Mouse (Mus musculus) liver, embryonic 14.5 days (tissue): ENCODE results near the gene Pde8b. TPM values are rescaled to one million over a fixed set of nuclear protein-coding genes. Genes with fewer than 3 reads are reported as not detected.

Experiments
- ATAC-seq: fragments of 200-750 bp; cut with Nextera tagmentation; 2 replicates; pipeline ENCODE4 v1.8.0; 2017; ENCODE audit warnings: moderate number of reproducible peaks, mild to moderate bottlenecking, moderate library complexity; ENCODE audit not compliant: insufficient read depth
- DNase-seq, 3 experiments: peaks; one replicate each; pipeline ENCODE4 v3.0.0-alpha.2; 2012 to 2013; ENCODE audit warnings: low read depth in 3 of 3, low spot score in 3 of 3
- H3K27ac ChIP-seq: fragments of 300-500 bp; sonication (generic); 2 replicates; pipeline ENCODE4 v1.5.1; 2014; ENCODE audit warnings: moderate library complexity, mild to moderate bottlenecking, control low read depth, inconsistent platforms
- H3K27me3 ChIP-seq: fragments of 300-500 bp; sonication (generic); 2 replicates; pipeline ENCODE4 v1.6.1; 2014; ENCODE audit warnings: mild to moderate bottlenecking, low read length, moderate library complexity; ENCODE audit not compliant: control insufficient read depth, insufficient read depth
- H3K36me3 ChIP-seq: fragments of 300-500 bp; sonication (generic); replicated peaks from 2 replicates; pipeline ENCODE4 v1.6.1; 2014; ENCODE audit warnings: low read depth; ENCODE audit not compliant: control insufficient read depth, insufficient read depth
- H3K4me1 ChIP-seq, 2 experiments: fragments of 200-500 bp in 1 of 2; fragments of 300-500 bp in 1 of 2; sonication (generic) in 1 of 2; replicated peaks; 2 replicates each; pipeline ENCODE4 v1.6.1; 2012 to 2014; ENCODE audit warnings: antibody characterized with exemption in 1 of 2, inconsistent platforms in 1 of 2, low read length in 1 of 2; ENCODE audit not compliant: control insufficient read depth in 2 of 2, insufficient read depth in 2 of 2
- H3K4me2 ChIP-seq: fragments of 300-500 bp; sonication (generic); 2 replicates; pipeline ENCODE4 v1.6.1; 2014; ENCODE audit warnings: low read depth, mild to moderate bottlenecking, control low read depth, moderate library complexity
- H3K4me3 ChIP-seq, 2 experiments: fragments of 200-500 bp in 1 of 2; fragments of 300-500 bp in 1 of 2; sonication (generic) in 1 of 2; 2 replicates each; pipeline ENCODE4 v1.5.1; 2012 to 2014; ENCODE audit warnings: low read depth in 2 of 2, low read length in 2 of 2, mild to moderate bottlenecking in 2 of 2, control low read depth in 1 of 2, inconsistent platforms in 1 of 2, moderate library complexity in 1 of 2; ENCODE audit not compliant: insufficient read depth in 1 of 2
- H3K9ac ChIP-seq: fragments of 300-500 bp; sonication (generic); replicated peaks from 2 replicates; pipeline ENCODE4 v1.6.1; 2014; ENCODE audit warnings: mild to moderate bottlenecking, control low read depth, moderate library complexity
- H3K9me3 ChIP-seq: fragments of 300-500 bp; sonication (generic); 2 replicates; pipeline ENCODE4 v1.6.1; 2016; ENCODE audit warnings: low read length, mixed read lengths; ENCODE audit not compliant: control insufficient read depth
- CTCF ChIP-seq: IDR thresholded peaks from 2 replicates; pipeline ENCODE4 v1.5.1; 2016; ENCODE audit warnings: antibody characterized with exemption, low read depth, control low read depth
- EP300 ChIP-seq: IDR thresholded peaks from 2 replicates; pipeline ENCODE4 v1.6.1; 2016; ENCODE audit warnings: antibody characterized with exemption, low read depth
- WGBS: fragments of 180-500 bp; shearing (Covaris S2); extraction: QIAGEN DNeasy Blood & Tissue Kit; methylation state at CpG from one replicate; pipeline ENCODE4 v1.1.7; 2014; ENCODE audit not compliant: insufficient replicate concordance; 5-methylcytosine and 5-hydroxymethylcytosine counted together
- polyA plus RNA-seq, 2 experiments: library from polyadenylated mRNA; depleted of rRNA in 1 of 2; stranded (reverse) in 1 of 2; unstranded in 1 of 2; fragments of >200 nt; fragmentation: Nextera tagmentation in 1 of 2; extraction: Ambion mirVana in 1 of 2; gene quantifications; 2 replicates each; pipeline versions ENCODE4 v1.2.1 to v1.2.3; 2012 to 2014

The Pde8b gene
- polyA plus RNA-seq, 2 experiments = 0.37 to 0.40 TPM

DNA sequence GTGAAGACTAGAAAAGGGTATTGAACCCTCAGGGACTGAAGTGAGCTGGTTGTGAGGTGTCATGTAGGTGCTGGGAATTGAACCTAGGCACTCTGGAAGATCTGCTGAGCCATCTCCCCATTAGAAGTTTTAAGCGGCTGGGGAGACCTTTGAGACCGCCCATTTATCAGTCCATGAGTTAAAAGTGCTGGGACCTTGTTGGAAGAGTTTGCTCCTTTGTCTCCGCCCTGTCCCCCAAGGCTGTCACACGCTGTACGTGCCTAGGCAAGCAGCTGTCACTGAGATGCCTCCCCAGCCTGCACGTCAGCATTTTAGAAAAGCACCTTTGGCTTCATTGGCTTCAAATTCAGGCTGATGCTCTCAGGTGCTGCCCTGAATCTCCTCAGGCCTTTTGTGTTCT is 229.9 kb downstream of the Pde8b start:
- ATAC-seq = no peak
- no peak for TF ChIP-seq EP300
- no peak for TF ChIP-seq CTCF
- Histone ChIP-seq H3K4me2 (no peak overlapping the region), H3K4me1 (no peaks in the 10 kb centered on the region), H3K4me3 (no peak overlapping the region), H3K9me3 (no peaks in the 10 kb centered on the region), H3K27ac (no peak overlapping the region), H3K9ac (no peak overlapping the region), H3K27me3 (no peaks in the 10 kb centered on the region), H3K36me3 (no peaks in the 10 kb centered on the region)
- 73% methylated on average over 6 of the region's 6 CpGs for WGBS
- no peak for DNase-seq

DNA sequence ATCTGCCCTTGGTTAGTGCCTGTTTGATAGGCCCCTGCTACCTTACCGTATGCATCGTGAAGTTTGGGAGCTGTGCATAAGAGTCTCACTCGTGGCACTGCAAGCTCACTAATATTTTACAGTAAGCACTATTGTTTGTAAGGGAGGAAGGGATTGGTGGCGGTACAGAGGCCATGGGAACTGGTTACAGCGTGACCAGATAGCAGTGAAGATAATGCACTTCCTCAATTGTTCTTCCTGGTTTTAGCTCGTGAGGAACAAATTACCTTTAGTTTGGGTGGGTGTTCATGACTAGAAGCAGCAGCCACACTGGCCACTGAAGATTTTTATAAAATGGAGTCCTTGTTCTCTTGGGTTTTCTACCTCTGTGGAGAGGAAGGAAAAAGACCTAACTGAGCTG is 230.8 kb downstream of the Pde8b start:
- ATAC-seq (no peak), DNase-seq (no peak)
- no peak overlapping the region for H3K9ac ChIP-seq
- no peaks in the 10 kb centered on the region for H3K9me3 ChIP-seq
- H3K27me3 ChIP-seq = no peaks in the 10 kb centered on the region
- no peaks in the 10 kb centered on the region for H3K4me1 ChIP-seq
- TF ChIP-seq CTCF = no peak
- no peak for TF ChIP-seq EP300
- H3K4me2 ChIP-seq = no peak overlapping the region
- no peak overlapping the region for H3K4me3 ChIP-seq
- 31% methylated on average over 6 of the region's 6 CpGs for WGBS
- H3K36me3 ChIP-seq = no peaks in the 10 kb centered on the region
- no peak overlapping the region for H3K27ac ChIP-seq

DNA sequence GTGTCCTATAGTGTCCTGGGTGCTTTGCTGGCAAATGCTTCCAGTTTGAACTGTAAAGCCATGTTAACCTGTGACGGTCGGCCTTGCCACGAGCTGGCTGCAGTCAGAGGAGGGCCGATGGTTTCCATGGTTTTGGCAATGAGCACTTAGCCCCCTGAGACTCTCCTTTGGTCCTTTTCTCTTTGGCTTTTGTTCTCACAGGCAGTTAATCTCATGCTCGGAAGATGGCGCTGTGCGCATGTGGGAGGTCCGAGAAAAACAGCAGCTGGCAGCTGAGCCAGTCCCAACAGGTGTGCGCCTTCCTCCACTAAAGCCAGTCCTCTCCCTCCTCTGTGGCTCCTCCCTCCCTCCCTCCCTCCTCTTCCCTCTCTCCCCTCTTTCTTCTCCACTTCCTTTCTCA is 232.2 kb downstream of the Pde8b start:
- Histone ChIP-seq H3K4me2 (no peak overlapping the region), H3K4me1 (no peaks in the 10 kb centered on the region), H3K36me3 (no peaks in the 10 kb centered on the region), H3K4me3 (no peak overlapping the region), H3K9me3 (no peaks in the 10 kb centered on the region), H3K27me3 (no peaks in the 10 kb centered on the region), H3K9ac (no peak overlapping the region), H3K27ac (no peak overlapping the region)
- WGBS = 14% methylated on average over 9 of the region's 9 CpGs
- ATAC-seq (no peak), DNase-seq (peak in 1 of 3 experiments; percentile 3)
- TF ChIP-seq EP300 (no peak), CTCF (peak; percentile 63)

DNA sequence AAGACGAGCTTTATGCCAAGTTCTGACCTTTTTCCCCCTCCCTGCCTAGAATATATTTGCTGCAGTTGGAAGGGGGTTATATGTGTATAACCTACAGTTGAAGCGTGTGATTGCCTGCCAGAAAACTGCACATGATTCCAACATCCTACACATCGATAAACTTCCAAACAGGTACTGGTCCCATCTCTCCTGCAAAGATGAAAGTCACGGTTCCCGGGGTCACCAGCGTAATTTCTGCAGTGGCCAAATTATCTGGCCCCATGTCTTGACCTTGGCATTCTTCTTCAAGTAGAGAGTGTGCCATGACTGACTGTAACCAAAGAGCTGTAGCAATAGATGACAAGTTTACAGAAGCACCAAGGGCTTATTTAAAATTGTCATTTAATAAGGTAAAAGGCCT is 232.9 kb downstream of the Pde8b start:
- no peak for ATAC-seq
- no peaks in the 10 kb centered on the region for H3K4me1 ChIP-seq
- H3K9me3 ChIP-seq = no peaks in the 10 kb centered on the region
- no peak overlapping the region for H3K27ac ChIP-seq
- H3K9ac ChIP-seq = no peak overlapping the region
- H3K36me3 ChIP-seq = no peaks in the 10 kb centered on the region
- TF ChIP-seq CTCF (no peak), EP300 (no peak)
- no peak for DNase-seq
- H3K4me2 ChIP-seq = no peak overlapping the region
- H3K4me3 ChIP-seq = no peak overlapping the region
- 73% methylated on average over 6 of the region's 6 CpGs for WGBS
- H3K27me3 ChIP-seq = no peaks in the 10 kb centered on the region

DNA sequence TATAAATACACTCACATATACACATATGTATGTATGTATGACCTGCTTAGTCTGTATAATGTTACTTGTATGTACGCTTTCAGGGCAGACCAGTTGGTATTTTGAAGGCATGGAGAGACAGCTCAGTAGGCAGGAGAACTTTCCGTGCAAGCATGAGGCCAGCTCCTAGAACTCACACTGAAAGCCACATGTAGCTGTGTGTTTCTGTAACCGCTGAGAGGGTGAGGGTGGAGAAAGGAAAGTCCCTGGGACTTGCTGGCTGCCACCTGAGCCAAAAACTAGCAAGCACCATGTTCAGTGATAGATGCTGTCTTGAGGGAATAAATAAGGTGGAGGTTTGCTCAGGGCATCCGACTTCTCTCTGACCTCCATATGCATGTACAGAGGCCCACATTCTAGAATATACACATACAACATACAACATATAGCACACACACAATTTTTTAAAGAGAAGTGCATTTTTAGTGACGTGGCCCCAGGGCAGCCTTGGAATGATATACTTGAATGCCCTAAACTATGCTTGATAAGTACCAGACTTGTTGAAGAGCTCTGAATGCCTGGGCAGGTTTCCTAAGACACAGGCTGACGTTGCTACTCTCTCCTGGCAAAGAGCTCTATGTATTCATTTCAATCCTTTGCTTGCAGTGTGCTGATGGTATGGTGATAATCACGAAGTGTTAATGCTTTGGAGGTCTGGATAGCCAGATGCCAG is 238.4 kb downstream of the Pde8b start:
- no peak overlapping the region for H3K9ac ChIP-seq
- H3K27ac ChIP-seq = no peak overlapping the region
- ATAC-seq = no peak
- H3K4me3 ChIP-seq = no peak overlapping the region
- no peaks in the 10 kb centered on the region for H3K4me1 ChIP-seq
- H3K36me3 ChIP-seq = no peaks in the 10 kb centered on the region
- H3K4me2 ChIP-seq = no peak overlapping the region
- no peaks in the 10 kb centered on the region for H3K9me3 ChIP-seq
- H3K27me3 ChIP-seq = no peaks in the 10 kb centered on the region
- 69% methylated on average over 7 of the region's 7 CpGs for WGBS
- TF ChIP-seq CTCF (no peak), EP300 (no peak)
- DNase-seq = no peak
